Mouse (Mus musculus) gastrocnemius, postnatal 25 days (tissue): ENCODE data around the gene Chpf. TPM values are rescaled to one million over a fixed set of nuclear protein-coding genes. Genes with fewer than 3 reads are reported as not detected.

Experiments
- DNase-seq: peaks from one replicate; pipeline ENCODE4 v3.0.0; 2022
- total RNA-seq, 2 experiments: library from RNA; stranded (reverse); gene quantifications; 1 replicate in 1 of 2; 2 replicates in 1 of 2; pipeline ENCODE4 v1.2.3; 2021

The Chpf gene
- total RNA-seq, 2 experiments from 2014 or later, result 5.5 to 7.9 TPM

GRCm38 (mm10) chr1:75442171-75442570 is 36.9 kb downstream of the Chpf start:
- no peak for DNase-seq

- DNase-seq, result no peak
Observed at GRCm38 (mm10) chr1:75441471-75441996, 37.6 kb downstream of the Chpf start.

GRCm38 (mm10) chr1:75440661-75441060 is 38.4 kb downstream of the Chpf start:
- DNase-seq, result no peak

- no peak for DNase-seq
Observed at GRCm38 (mm10) chr1:75438782-75439181, 40.3 kb downstream of the Chpf start.

GRCm38 (mm10) chr1:75435475-75436328 is 43.4 kb downstream of the Chpf start, which contains the start of gene Gmppa:
Gmppa (plus strand) TSS chr1:75435930.
- DNase-seq, result peak; percentile 82

- DNase-seq, result no peak
Observed at GRCm38 (mm10) chr1:75425796-75426471, 53.2 kb downstream of the Chpf start.

Other genes starting within 250 kb of the Chpf start
- gene A630095N17Rik, start 247.2 kb downstream of the Chpf start, total RNA-seq, result not detected
- 10 to 100 TPM; 58.4 to 60.9 TPM for gene Dnajb2, start 242.9 kb downstream of the Chpf start, total RNA-seq
- not detected for gene Ptprn, start 214.8 kb downstream of the Chpf start, total RNA-seq
- not detected for gene Resp18, start 200.9 kb downstream of the Chpf start, total RNA-seq
- 10 to 100 TPM; 46.1 to 51.4 TPM for gene Dnpep, start 161.3 kb downstream of the Chpf start, total RNA-seq
- gene Des, start 119.0 kb downstream of the Chpf start, total RNA-seq, result 1,000 to 10,000 TPM; 1,914 to 2,104 TPM
- gene Speg, start 104.0 kb downstream of the Chpf start, total RNA-seq, result 100 to 1,000 TPM; 200 to 244 TPM
- 10 to 100 TPM; 32.0 to 37.2 TPM for gene Gmppa, start 43.4 kb downstream of the Chpf start, total RNA-seq
- gene Asic4, start 28.9 kb downstream of the Chpf start, total RNA-seq, result not detected
- under 1 TPM; 0.36 to 0.43 TPM for gene Tmem198, start 225 bp upstream of the Chpf start, total RNA-seq
- gene Obsl1, start 27.1 kb upstream of the Chpf start, total RNA-seq, result 10 to 100 TPM; 37.7 to 52.8 TPM
- gene Inha, start 27.8 kb upstream of the Chpf start, total RNA-seq, result 1 to 10 TPM; 3.8 to 4.1 TPM
- gene Stk11ip, start 42.2 kb upstream of the Chpf start, total RNA-seq, result 1 to 10 TPM; 5.3 to 5.6 TPM
- 1 to 10 TPM; 4.3 to 5.0 TPM for gene Slc4a3, start 67.0 kb upstream of the Chpf start, total RNA-seq